Mouse (Mus musculus): ENCODE measurements around the gene Nbas.

Gene Nbas

DNA sequence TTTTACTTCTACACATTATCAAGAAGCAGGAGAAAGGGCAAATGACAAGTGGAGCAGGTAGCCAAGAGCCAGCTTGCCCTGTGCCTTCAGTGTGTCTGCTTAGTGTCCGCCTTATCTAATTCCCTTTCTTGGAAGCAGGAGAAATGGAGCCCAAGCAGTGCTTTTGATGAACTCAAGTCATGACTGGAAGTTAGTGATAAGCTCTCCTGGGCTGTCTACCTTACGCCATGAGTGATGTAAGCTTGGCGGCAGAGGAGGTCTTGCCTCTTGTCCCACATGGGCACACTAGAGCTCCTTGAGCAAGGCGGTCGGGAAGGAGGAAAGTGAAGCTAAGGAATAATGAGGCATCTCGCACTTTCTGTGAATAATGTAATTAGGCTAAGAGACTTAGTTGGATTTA is 250.5 kb downstream of the Nbas start:
- DNase-seq (ENCODE audit: low read depth in 1 of 2, low spot score in 2 of 2): no peak

DNA sequence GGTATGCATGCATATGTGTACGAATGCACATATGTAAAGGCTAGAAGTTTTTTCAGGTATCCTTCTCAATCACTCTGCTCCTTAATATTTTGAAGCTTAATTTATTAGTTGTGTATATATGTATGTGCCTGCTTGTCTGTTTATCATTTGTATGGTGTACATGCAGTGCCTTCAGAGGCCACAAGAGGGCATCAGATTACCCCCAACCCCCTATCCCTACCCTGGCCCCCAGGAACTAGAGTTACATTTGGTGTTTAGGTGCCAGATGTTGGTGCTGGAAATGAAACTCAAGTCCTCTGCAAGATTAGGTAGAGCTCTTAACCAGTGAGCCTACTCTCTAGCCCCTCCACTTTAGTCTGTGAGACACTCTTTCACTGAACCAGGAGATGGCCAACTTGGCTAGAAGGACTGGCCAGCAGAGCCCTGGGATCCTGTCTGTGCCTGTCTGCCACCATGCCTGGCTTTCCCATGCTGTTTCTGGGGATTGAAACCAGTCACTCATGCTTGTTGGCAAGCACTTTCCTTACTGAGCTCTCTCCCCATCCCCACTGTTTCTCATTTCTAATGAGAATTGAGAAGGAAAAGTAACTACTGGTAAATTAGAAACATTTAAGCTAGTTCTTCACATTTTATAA is 263.9 kb downstream of the Nbas start:
- no peak for DNase-seq (ENCODE audit: low read depth in 1 of 2, low spot score in 2 of 2)

DNA sequence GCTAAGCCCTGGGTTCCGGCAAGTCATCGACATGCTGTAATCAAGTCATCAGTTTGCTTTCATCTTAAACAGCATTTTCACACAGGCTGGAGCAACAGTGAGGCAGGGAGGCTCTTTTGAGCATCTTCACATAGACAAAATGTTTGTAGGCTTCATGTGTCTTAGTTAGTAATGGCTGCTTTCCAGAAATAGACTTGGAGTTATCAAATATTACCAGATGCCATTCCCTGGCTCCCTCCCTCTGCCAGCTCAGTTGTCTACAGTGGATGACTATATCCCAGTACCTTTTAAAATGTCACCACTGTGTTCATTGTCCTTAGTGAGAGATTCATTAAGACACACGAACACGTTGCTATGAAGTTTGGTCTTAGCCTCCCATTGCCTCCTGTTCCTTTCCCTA is 270.2 kb downstream of the Nbas start:
- no peak for DNase-seq (ENCODE audit: low read depth in 1 of 2, low spot score in 2 of 2)

DNA sequence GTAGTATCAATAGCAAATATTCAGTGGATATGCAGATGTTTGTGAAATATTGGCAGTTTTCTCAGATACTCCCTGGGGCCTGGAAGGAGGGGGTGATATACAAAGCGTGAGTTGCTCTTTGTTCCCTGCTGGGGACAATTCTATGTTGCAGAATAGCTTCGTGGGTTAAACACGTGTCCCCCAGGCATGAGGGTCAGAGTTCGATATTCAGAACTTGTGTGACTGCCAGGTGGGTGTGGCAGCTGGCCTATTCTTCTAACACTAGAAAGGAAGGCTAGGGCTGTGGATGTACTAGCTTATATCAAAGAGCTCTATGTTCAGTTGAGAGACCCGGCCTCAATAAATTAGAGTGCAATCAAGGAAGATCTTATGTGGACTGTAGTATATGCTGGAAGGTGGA is 274.9 kb downstream of the Nbas start:
- no peak for DNase-seq (ENCODE audit: low read depth in 1 of 2, low spot score in 2 of 2)

DNA sequence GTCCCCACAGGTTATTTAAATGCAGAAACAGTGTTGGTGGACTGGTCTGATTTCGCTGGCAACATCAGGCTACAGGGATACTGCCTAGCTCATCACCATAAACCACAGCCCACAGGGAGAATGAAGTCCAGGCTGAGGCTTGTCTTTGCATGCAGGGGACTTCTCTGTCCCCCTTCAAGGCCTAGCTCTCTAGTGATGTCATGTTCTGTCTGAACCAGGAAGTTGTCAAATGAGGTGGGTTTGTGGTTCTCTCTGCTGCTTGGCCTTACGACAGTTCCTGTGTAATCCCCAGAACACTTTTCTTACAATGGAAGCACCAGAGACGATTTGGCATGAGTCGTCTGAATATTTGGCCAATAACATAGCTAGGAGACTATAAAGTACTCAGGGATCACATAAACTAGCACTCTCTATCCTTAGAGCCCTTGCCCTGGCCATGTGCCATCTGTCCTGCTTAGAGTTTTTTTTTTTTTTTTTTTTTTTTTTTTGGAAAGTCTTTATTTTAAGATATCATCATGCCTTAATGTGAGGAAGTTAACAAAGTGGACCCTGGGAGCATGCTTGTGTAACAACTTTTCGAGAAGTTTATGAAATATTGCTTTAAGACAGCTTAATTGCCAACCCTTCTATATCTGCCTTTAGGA is 294.8 kb downstream of the Nbas start:
- no peak for DNase-seq (ENCODE audit: low read depth in 1 of 2, low spot score in 2 of 2)

DNA sequence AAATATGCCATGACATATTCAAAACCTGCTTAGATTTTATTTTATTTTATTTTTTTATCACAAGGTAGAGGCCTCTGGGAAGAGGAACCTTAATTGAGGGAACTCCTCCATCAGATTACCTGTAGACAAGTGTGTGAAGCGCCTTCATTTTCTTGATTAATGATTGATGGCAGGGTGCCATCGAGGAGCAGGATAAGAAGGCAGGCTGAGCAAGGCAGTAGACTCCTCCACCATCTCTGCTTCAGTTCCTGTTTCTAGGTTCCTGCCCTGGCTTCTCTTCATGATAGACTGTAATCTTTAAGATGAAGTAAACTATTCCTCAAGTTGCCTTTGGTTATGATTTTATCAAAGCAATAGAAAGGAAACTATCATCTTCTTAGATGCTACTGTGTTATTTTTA is 295.4 kb downstream of the Nbas start:
- DNase-seq (ENCODE audit: low read depth in 1 of 2, low spot score in 2 of 2): no peak

DNA sequence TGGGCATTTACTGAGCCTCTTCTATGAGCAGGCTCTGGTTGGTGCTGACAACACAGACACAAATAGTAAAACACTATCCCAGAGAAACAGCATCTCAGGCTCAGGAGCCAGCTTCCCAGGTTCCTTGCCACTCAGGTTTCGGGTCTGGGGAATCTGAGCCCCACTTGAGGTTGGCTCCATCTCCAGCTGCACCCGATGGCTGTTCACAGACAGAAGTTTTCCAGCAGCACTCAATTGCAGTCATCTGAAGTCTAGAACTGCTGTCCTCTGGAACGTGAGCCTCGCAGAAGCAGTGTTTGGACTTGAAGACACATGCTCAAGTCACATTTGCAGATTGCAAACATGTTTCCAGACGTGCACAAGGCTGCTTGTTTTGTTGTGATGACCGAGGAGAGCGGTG is 297.5 kb downstream of the Nbas start:
- no peak for DNase-seq (ENCODE audit: low read depth in 1 of 2, low spot score in 2 of 2)

DNA sequence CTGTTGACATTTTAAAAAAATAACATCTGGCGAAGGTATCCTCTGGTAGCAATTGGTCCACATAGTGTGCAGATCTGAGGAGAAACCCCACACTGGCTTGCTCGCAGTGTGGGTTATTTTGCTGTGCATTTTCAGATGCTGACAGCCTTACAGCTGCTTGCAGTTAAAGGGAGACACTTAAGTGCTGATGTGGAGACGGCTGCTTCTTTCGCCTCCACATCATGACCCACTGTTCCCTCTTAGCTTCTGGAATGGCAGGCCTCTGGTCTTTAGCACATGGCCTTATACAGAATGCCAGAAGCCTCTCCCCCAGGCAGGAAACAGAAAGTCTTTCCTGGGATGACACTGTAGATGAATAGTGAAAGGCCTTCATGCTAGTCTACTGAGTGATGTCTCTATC is 306.2 kb downstream of the Nbas start:
- DNase-seq (ENCODE audit: low read depth in 1 of 2, low spot score in 2 of 2): no peak

DNA sequence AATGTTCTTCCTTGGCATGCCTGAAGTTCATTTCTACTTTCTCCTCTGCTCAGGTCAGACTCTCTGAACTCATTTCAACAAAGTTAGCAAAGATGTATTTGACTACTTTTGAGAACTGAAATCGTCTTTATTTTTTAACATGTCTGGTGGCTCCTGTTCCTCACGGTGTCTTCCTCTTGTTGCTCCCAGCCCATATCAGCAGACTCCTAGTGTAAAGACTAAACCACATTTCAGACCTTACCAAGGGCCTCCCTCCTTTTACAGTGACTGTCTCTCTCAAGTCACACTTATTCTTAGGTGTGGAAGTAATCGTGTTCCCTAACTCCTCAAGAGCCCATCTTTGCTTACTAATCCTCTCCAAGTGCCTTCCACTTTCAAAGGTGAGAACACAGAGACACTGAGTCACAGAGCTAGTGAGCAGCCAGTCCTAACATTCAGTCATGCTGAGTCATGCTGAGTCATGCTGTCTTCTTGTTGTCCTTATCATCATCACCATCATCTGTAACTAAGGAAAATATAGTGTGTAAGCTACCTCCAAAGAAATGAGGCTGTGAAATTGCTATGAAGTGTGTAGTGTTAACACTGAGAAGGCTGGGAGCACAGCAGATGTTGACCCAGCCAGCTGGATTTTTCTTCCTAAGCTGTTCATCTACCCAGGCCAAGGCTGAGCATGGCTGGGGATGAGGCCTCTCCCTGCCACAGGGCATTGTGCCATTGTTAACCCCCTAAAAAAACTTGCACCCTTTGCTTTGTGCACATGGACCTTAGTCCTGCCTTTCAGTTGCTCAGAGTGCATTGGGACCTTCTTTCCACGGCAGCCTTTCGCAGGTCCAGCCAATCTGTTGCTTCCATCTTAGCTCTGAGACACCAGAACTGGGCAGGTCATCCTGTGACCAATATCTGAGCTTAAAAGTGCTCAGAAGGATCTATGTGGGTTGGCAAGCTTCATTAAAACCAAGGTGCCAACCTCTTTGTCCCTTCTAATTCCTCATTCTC is 307.0 kb downstream of the Nbas start:
- DNase-seq (ENCODE audit: low read depth in 1 of 2, low spot score in 2 of 2): no peak

DNA sequence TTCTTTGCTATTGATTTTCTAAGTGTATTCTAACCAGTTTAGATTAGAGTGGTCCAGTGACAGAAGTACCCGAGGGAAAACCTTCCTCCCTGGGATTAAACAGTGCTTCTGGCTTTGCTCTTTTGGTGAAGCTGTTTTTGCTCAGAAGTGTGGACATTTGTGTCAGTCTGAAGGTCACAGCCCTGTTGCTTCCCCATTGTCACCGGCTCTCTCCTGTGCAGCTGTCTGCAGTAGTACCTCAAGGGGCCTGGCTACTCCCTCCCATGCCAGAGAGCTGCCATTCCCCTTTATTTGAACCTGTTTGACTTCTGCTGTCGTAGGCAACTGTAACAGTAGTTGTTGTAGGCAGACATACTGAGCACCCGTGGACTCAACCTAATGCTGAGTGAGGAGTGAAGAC is 307.8 kb downstream of the Nbas start:
- DNase-seq (ENCODE audit: low read depth in 1 of 2, low spot score in 2 of 2): no peak

DNA sequence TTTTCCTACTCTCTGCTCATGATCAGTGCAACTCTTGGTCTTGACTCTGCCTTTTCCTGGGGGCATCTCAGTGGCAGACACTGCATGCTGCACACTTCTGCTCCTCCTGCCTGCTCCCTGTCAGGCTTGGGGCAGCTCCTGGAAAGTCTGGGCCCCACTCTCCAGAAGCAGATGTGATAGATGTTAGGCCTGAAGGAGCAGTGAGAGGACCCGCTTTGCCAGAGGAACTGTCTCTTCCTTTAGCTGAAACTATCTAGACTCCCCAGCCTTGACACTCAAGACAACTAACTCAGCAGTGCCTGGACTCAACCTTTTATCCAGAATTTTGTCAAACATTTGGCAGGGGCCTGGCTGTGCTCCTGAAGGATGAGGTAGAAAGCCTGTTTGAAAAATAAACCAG is 311.9 kb downstream of the Nbas start:
- DNase-seq (ENCODE audit: low read depth in 1 of 2, low spot score in 2 of 2): no peak

DNA sequence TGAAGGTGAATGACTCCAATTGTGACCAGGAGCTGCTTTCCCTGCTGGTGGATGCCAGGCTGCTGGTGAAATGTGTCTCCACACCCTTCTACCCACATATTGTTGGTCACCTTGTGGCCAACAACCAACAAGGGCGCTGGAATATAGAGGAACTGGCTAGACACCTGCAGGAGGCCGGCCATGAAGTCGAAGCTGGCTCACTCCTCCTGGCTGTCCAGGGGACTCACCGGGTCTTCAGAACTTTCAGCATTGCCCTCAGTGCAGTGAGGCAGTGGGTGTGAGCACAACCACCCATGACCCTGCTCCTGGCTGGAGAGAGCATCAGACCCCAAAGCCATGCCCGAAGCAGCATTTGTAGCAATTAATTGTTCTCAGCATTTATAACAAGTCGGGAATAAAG is 314.5 kb downstream of the Nbas start:
- DNase-seq (ENCODE audit: low read depth in 1 of 2, low spot score in 2 of 2): no peak

DNA sequence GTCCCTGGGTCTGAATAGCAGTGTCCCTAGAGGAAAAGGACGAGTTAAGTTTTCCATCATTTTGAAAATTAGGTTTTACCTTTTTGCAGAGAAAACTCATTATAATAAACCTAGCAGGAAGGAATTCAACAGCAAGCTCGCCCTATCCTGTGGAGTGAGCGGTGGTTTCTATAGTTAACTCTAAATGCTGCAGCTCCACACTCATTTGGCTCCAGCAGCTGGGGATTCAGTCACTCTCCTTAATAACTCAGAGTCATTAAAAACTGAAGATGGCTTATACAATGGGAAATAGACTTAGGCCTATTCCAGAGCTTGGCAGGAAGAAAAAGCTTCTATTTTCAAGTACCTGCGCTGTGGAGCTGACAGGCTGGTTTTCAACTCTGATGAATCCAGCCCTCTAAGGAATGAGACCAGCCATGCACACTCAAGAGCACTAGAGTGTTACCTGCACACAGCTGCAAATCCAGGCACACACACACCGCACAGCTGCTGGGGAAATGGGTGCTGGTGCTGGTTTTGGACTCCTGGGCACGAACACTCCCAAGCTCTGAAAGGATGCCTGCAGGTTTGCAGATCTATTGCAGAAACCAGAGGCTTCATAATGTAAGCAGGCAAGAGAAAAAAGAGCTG is 316.7 kb downstream of the Nbas start:
- no peak for DNase-seq (ENCODE audit: low read depth in 1 of 2, low spot score in 2 of 2)

DNA sequence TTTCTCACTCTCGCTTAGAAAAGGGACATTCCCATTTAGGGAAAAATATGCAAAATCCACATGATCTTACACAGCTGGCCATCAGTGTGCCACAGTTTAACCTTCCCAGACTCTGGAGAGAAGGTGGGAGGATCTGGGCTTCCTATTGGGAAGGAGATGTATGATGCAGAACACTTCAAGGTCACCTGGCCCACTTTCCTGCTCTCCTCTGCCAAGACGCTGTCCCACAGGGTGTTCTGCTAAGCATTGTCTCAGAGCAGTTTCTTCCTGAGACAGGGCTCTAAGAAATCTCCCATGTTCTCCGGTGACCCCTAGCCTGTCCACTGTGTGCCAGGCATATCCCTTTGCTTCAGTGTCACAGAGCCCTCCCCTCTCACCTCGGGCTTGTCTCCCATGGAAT is 318.7 kb downstream of the Nbas start:
- DNase-seq (ENCODE audit: low read depth in 1 of 2, low spot score in 2 of 2): no peak

DNA sequence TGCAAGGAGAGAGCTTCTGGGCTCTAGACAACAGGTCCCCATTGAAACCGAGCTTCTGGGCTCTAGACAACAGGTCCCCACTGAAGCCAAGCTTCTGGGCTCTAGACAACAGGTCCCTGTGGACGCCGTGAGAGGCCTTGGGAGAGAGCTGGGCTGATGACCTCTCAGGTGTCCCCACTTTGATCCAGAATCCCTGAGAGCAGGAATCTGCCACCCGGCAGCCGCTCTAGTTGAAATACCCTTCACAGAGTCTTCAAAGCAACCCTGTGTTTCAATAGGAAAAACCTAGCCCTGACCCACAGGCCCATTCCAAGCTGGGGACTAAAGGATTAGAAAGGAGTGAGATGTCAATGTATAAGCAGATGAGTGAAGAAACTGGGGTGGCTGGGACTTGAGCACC is 320.1 kb downstream of the Nbas start:
- DNase-seq (ENCODE audit: low read depth in 1 of 2, low spot score in 2 of 2): no peak

DNA sequence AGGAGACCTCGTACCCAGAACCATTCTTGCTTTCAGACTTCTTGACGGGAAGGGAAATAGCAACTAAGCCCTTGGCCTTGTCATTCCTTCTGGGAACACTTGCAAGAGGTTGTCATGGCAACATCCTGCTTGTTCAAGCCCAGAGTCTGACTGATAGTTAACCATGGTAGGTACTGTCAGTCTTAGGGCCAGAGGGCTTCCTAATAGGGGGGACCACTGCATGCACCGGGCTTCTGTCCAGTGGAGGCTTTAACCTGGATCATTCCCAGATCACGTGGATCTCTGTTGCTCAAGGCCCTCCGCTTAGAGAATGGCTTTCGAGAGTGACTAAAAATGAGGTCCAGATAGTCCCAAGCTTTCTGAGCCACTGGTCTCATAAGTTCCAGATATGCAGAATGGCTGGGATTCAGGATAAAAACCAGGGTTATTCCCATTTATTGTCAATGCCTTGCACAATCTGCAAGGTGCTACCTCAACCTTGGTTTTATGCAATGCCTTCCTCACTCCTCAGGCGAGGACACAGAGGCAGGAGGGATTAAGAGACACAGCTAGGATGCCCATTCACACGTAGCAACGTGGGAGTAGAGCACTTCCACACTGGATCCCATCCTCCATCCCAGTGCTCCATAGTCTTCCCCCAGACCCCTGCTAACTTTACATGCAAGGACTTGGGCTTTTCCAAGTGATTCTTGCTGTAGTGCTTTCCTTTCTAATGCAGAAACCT is 326.0 kb downstream of the Nbas start:
- DNase-seq (ENCODE audit: low read depth in 1 of 2, low spot score in 2 of 2): no peak

DNA sequence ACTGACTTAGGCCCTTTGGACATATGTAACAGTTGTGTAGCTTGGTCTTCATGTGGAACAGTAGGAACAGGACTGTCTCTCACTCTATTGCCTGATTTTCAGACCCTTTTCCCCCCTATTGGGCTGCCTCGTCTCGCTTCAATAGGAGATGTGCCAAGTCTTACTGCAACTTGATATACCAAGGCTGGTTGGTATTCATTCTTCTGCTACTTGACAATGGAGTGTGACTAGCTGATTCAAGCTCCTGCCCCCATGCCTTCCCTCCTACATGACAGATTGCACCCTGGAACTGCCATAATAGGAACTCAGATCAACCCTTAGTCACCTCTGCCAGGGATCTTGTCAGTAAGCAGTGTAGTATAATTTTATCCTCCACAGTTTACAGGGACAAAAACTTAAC is 328.1 kb downstream of the Nbas start:
- DNase-seq (ENCODE audit: low read depth in 1 of 2, low spot score in 2 of 2): no peak

DNA sequence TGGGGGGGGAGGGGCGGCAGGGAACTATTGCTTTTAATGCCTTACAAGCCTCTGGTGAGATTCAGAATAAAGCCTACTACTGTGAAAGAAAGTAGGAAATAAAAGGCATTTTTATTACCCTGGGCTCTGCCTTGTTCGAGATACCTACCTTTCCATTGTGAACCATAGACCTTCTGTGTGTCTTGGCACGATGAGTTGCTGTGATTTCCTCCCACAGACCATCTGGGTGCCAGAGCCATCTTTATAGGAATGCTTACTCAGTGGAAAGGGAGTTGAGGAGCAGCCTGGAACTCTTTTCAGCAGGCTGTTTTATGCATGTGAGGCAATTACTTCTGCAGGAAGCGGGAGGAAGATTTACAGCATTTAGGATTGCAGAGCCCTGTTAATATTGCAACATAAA is 329.6 kb downstream of the Nbas start:
- DNase-seq (ENCODE audit: low read depth in 1 of 2, low spot score in 2 of 2): no peak

DNA sequence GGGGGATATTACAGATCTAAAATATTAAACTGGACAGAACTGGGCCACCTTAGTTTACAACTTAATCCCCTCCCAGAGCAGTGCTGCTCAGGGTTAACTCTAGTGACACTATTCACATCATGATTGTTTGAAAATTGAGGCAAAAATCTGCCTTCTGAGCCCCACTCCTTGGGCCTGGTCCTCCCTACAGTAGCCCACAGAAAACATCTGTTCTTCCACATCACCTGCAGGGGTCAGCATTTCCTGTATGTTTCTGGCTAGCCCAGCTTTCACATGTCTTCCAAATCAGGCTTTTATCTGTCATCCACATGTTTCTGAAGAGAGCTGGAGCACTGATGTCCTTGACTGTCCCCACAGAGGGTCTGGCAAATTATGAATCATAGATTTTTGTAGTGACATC is 333.5 kb downstream of the Nbas start:
- no peak for DNase-seq (ENCODE audit: low read depth in 1 of 2, low spot score in 2 of 2)

DNA sequence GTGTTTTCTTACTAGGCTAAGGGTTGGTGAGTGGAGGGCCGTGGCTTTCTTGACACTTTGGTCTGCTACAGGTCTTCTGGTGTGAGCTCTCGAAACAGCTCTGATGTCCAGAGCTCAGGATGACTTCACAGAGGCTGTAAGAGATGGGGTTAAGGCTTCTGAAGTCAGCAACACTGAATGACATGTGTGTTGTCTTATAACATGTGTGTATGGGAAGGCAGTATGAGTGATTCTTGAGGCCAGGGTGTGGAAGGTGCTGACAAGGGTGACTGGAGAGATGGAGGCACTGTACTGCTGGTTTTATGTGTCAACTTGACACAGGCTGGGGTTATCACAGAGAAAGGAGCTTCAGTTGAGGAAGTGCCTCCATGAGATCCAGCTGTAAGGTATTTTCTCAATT is 338.1 kb downstream of the Nbas start:
- DNase-seq (ENCODE audit: low read depth in 1 of 2, low spot score in 2 of 2): no peak

DNA sequence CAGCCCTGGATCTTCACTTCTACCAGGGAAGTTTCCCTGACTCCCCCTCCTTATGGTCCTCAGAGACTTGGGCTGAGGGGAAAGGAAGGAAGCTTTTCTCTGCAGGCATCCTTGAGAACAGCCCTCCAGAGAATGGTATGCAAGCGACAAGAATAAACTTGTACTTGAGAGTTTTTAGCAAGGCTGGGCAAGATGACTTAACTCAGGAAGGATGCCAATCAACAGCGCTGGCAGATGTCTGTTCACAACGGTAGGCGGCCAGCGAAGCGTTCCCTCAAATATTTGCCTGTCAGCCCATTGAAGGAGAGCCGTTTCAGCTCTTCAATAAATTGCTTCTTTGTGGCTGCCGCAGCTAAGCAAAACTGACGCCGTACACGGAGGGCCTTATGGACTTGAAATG is 340.1 kb downstream of the Nbas start:
- DNase-seq (ENCODE audit: low read depth in 1 of 2, low spot score in 2 of 2): no peak
